Mouse (Mus musculus): ENCODE results near the gene Dennd4b. TPM values are rescaled to one million over a fixed set of nuclear protein-coding genes. Genes with fewer than 3 reads are reported as not detected.

The Dennd4b gene
- polyA plus RNA-seq, 1 experiment from 2014 or later = 4.7 TPM

DNA sequence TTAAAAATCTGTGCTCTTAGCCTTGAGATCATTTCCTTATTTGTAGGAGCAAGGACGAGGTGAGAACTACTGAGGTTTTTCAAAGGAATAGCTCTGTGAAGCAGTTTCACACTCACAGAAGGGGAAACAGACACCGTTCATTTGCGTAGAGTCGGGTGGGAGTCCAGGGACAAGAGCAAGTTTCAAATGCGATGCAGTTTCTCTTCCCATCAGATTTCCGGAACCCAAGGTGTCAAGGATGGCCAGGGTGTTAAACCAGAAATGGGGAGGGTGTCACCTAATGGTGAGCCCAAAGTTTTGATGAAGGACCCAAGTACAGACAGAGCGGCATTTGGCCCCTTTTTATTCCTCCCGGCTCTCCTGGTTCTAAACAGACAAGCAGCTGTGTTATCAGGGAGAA lies 33.9 kb upstream of the Dennd4b start:
- Histone ChIP-seq H3K27ac (ENCODE audit: low read depth, low read length) (no peak overlapping the region), H3K9me3 (ENCODE audit: control insufficient read depth, low read length) (no peaks in the 10 kb centered on the region), H3K36me3 (ENCODE audit: control insufficient read depth, insufficient read depth, low read length) (no peaks in the 10 kb centered on the region), H3K4me3 (ENCODE audit: low read depth, low read length) (peak overlapping the region; percentile 79), H3K4me1 (ENCODE audit: control insufficient read depth, insufficient read depth, low read length) (peaks cover 4% of the 10 kb centered on the region; the same call in 1 of the 2 replicates), H3K27me3 (ENCODE audit: control insufficient read depth, insufficient read depth, low read length) (no peaks in the 10 kb centered on the region), H3K4me2 (ENCODE audit: low read depth) (peak overlapping the region; percentile 81), H3K9ac (ENCODE audit: low read length) (peak overlapping the region; percentile 43)
- no peak for ATAC-seq (ENCODE audit: insufficient read depth, low FRiP score, low TSS enrichment)
- 14% methylated on average over 8 of the region's 8 CpGs for WGBS
- DNase-seq (ENCODE audit: low spot score) = no peak

GRCm38 (mm10) chr3:90231507-90232333 lies 33.3 kb upstream of the Dennd4b start, which contains the start of gene Jtb:
Gene Jtb (plus strand): TSS chr3:90231597.
- peak within 1 kb of the TSS; percentile 81 for H3K4me2 ChIP-seq (ENCODE audit: low read depth)
- H3K9me3 ChIP-seq (ENCODE audit: control insufficient read depth, low read length) = no peaks in the 10 kb centered on the region
- DNase-seq (ENCODE audit: low spot score) = peak; percentile 93
- H3K27ac ChIP-seq (ENCODE audit: low read depth, low read length) = peak within 1 kb of the TSS; percentile 64
- peak; percentile 92 for ATAC-seq (ENCODE audit: insufficient read depth, low FRiP score, low TSS enrichment)
- no peaks in the 10 kb centered on the region for H3K36me3 ChIP-seq (ENCODE audit: control insufficient read depth, insufficient read depth, low read length)
- H3K4me1 ChIP-seq (ENCODE audit: control insufficient read depth, insufficient read depth, low read length) = peaks cover 4% of the 10 kb centered on the region; the same call in 1 of the 2 replicates
- H3K4me3 ChIP-seq (ENCODE audit: low read depth, low read length) = peak within 1 kb of the TSS; percentile 79
- H3K27me3 ChIP-seq (ENCODE audit: control insufficient read depth, insufficient read depth, low read length) = no peaks in the 10 kb centered on the region
- WGBS = under 1% methylated on average over 61 of the region's 61 CpGs
- peak within 1 kb of the TSS; percentile 90 for H3K9ac ChIP-seq (ENCODE audit: low read length)

DNA sequence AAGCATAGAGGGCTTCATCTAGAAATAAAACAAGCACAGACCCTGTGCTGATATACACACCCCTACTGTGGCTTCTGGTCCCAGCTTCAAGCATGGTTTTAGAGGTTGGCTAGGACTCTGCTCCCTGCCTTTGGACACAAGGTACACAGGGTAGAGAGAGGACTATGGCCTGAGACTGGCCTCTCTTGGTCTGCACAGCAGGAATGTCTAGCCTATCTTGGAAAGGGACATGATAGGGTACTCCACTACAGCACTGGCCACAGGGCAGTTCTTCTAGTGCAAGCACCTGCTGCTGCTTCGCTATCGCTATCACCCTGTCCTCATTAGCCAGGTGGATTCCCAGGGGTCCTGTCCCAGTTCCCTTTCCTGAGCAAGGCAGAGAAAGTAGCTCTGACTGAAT lies 23.7 kb upstream of the Dennd4b start:
- H3K27ac ChIP-seq (ENCODE audit: low read depth, low read length) = no peak overlapping the region
- H3K36me3 ChIP-seq (ENCODE audit: control insufficient read depth, insufficient read depth, low read length) = no peaks in the 10 kb centered on the region
- H3K4me1 ChIP-seq (ENCODE audit: control insufficient read depth, insufficient read depth, low read length) = peaks cover 8% of the 10 kb centered on the region
- no peaks in the 10 kb centered on the region for H3K9me3 ChIP-seq (ENCODE audit: control insufficient read depth, low read length)
- H3K9ac ChIP-seq (ENCODE audit: low read length) = no peak overlapping the region
- no peak overlapping the region for H3K4me2 ChIP-seq (ENCODE audit: low read depth)
- no peaks in the 10 kb centered on the region for H3K27me3 ChIP-seq (ENCODE audit: control insufficient read depth, insufficient read depth, low read length)
- DNase-seq (ENCODE audit: low spot score) = no peak
- whole genome bisulfite sequencing = 81% methylated on average over 2 of the region's 2 CpGs
- no peak overlapping the region for H3K4me3 ChIP-seq (ENCODE audit: low read depth, low read length)
- no peak for ATAC-seq (ENCODE audit: insufficient read depth, low FRiP score, low TSS enrichment)

DNA sequence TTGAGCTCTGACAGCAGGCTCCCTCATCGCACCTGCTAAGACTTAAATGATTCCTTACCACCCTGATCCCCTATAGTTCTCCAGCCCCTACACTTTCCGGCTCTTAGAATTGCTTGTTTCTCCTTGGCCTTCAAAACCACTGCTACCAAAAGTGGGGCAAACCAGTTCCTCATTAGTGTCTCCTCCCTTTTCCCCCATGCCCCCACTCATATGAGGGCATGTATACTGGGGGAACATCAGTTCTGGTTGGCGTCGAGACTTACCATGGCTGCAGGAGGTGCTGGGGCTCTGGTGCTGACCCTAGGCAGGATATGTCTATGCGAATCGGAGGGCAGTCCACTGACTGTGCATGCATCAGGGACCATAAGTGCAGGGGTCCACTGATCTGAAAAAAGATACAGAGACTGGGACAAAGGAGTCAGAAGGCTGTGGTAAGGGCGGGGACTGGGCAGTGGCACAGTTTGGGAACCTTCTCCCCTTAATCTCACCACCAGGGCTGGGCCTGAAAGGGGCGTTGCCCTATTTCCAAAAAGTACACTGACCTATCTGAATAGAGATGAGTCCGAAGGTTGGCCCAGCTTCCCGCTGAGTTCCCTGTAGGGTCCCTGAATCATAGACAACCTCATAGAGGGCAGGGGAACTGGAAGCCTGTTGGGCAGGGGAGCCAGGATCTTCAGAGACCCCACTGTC lies 23.2 kb upstream of the Dennd4b start:
- 85% methylated on average over 10 of the region's 10 CpGs for WGBS
- H3K27me3 ChIP-seq (ENCODE audit: control insufficient read depth, insufficient read depth, low read length) = no peaks in the 10 kb centered on the region

DNA sequence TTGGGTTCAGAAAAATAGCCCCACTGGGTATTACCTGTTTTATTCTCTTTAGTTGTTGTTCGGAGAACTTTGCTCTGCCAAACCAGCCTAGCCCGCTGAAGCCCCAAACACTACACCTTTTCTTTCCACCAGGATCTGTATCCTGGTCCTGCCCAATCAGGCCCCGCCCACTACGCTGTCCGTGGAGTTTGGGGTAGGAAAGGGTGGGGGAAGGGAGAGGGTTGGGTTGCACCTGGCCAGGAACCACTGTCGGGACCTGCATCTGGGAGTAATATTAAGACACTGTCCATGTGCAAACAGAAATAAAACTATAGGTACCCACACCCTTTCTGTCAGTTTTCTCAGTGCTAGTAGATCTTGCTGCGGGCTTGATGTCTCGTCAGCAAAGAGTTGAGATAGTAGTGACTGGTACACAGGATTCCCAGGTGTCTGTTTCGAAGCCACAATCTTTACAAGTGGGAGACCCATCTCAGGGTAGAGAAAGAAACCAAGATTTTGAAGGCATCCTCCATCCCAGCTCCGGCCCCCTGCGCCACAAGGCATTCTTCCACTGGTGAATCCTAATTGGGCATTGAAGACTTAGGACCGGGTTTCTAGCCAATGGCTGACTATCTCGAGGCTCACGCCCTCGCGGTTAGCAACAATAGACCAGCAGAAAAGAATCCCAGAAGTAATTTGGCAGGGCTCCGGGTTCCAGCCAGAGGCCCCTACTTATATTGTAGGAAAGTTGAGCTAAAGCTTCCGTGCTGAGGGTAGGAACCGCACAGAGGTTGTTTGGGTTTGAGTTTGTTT lies 21.8 kb upstream of the Dennd4b start, which contains the start of gene Creb3l4:
Creb3l4 (minus strand) TSS at position 529 of the 792 bp plus-strand sequence.
- Histone ChIP-seq H3K27me3 (ENCODE audit: control insufficient read depth, insufficient read depth, low read length) (no peaks in the 10 kb centered on the region), H3K36me3 (ENCODE audit: control insufficient read depth, insufficient read depth, low read length) (no peaks in the 10 kb centered on the region), H3K4me3 (ENCODE audit: low read depth, low read length) (peak within 1 kb of the TSS; percentile 25), H3K4me1 (ENCODE audit: control insufficient read depth, insufficient read depth, low read length) (peaks cover 11% of the 10 kb centered on the region), H3K4me2 (ENCODE audit: low read depth) (peak within 1 kb of the TSS; percentile 81), H3K9me3 (ENCODE audit: control insufficient read depth, low read length) (no peaks in the 10 kb centered on the region), H3K27ac (ENCODE audit: low read depth, low read length) (no peak within 1 kb of the TSS), H3K9ac (ENCODE audit: low read length) (peak within 1 kb of the TSS; percentile 46)
- ATAC-seq (ENCODE audit: insufficient read depth, low FRiP score, low TSS enrichment) (peak; percentile 78), DNase-seq (ENCODE audit: low spot score) (peak; percentile 73)
- 3% methylated on average over 19 of the region's 19 CpGs for WGBS

More for the DNA sequence above, 23.2 kb upstream of the Dennd4b start:
- DNase-seq (ENCODE audit: low spot score) = no peak
- Histone ChIP-seq H3K9ac (ENCODE audit: low read length) (no peak overlapping the region), H3K4me2 (ENCODE audit: low read depth) (no peak overlapping the region), H3K4me1 (ENCODE audit: control insufficient read depth, insufficient read depth, low read length) (peaks cover 8% of the 10 kb centered on the region), H3K9me3 (ENCODE audit: control insufficient read depth, low read length) (no peaks in the 10 kb centered on the region), H3K4me3 (ENCODE audit: low read depth, low read length) (no peak overlapping the region), H3K27ac (ENCODE audit: low read depth, low read length) (no peak overlapping the region), H3K36me3 (ENCODE audit: control insufficient read depth, insufficient read depth, low read length) (no peaks in the 10 kb centered on the region)
- ATAC-seq (ENCODE audit: insufficient read depth, low FRiP score, low TSS enrichment) = no peak

GRCm38 (mm10) chr3:90245406-90245805 lies 19.6 kb upstream of the Dennd4b start:
- H3K4me1 ChIP-seq (ENCODE audit: control insufficient read depth, insufficient read depth, low read length) = peaks cover 14% of the 10 kb centered on the region
- no peaks in the 10 kb centered on the region for H3K27me3 ChIP-seq (ENCODE audit: control insufficient read depth, insufficient read depth, low read length)
- H3K27ac ChIP-seq (ENCODE audit: low read depth, low read length) = no peak overlapping the region
- 82% methylated on average over 2 of the region's 2 CpGs for WGBS
- H3K9me3 ChIP-seq (ENCODE audit: control insufficient read depth, low read length) = no peaks in the 10 kb centered on the region
- ATAC-seq (ENCODE audit: insufficient read depth, low FRiP score, low TSS enrichment) (no peak), DNase-seq (ENCODE audit: low spot score) (no peak)
- H3K4me2 ChIP-seq (ENCODE audit: low read depth) = no peak overlapping the region
- no peak overlapping the region for H3K4me3 ChIP-seq (ENCODE audit: low read depth, low read length)
- no peaks in the 10 kb centered on the region for H3K36me3 ChIP-seq (ENCODE audit: control insufficient read depth, insufficient read depth, low read length)
- H3K9ac ChIP-seq (ENCODE audit: low read length) = no peak overlapping the region

DNA sequence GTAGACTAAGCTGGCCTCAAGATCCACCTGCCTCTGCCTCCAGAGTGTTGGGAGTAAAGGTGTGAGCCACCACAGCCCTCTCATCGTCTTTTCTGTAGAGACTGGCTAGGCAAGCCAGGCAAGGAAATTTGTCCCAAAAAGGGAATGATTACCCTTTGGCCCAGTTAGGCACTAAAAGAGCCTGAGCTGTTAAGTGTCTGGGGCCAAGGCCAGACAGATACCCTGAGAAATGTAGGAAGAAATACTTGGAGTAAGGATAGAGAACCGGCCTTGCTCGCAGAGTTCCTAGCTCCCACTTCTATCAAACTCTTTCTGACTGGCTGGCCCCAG lies 17.4 kb upstream of the Dennd4b start:
- peaks cover 13% of the 10 kb centered on the region for H3K4me1 ChIP-seq (ENCODE audit: control insufficient read depth, insufficient read depth, low read length)
- H3K36me3 ChIP-seq (ENCODE audit: control insufficient read depth, insufficient read depth, low read length) = peaks cover 2% of the 10 kb centered on the region; the same call in 1 of the 2 replicates
- H3K27me3 ChIP-seq (ENCODE audit: control insufficient read depth, insufficient read depth, low read length) = no peaks in the 10 kb centered on the region
- ATAC-seq (ENCODE audit: insufficient read depth, low FRiP score, low TSS enrichment) (peak; percentile 19), DNase-seq (ENCODE audit: low spot score) (no peak)
- WGBS = under 1% methylated on average over 3 of the region's 3 CpGs
- no peaks in the 10 kb centered on the region for H3K9me3 ChIP-seq (ENCODE audit: control insufficient read depth, low read length)
- peak overlapping the region; percentile 79 for H3K27ac ChIP-seq (ENCODE audit: low read depth, low read length)
- peak overlapping the region; percentile 44 for H3K4me3 ChIP-seq (ENCODE audit: low read depth, low read length)
- peak overlapping the region; percentile 76 for H3K4me2 ChIP-seq (ENCODE audit: low read depth)
- peak overlapping the region; percentile 54 for H3K9ac ChIP-seq (ENCODE audit: low read length)

DNA sequence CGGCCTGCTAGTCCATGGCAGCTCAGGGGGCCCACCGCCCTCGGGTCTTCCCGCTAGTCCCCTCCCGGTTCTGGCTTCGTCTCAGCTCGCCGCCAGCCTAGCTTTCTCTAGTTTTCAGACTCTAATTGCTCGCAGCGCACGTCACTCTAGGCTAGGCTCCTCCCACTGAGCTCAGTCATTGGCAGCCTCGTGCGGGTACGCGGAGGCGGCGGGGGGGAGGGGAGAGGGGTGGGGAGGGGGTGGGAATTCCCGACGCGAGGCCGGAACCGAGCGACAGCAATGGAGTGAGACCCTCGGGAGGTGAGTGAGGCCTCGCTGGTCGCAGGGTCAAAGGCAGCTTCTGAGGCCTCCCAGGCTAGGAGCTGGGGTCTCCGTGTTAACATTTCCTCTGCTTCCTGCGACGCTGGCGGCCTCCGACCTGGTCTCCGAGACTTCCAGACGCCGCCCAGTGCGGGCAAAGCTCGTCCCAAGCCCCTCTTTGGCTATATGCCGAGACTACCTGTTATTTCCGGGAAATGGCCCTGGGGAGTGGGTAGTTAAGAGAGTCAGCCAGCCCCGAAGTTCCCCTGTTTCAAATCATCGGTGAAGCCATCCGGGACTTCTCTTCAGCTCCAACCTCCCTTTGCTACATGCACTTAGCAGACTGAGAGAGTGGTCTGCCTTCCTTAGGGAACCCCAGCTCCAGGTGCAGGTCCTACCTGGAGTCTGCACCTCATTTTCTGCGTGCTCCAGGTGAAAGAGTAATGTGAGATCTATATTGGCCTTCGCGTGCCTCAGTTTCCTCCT lies 16.8 kb upstream of the Dennd4b start, which contains the start of gene Slc39a1:
Slc39a1 (plus strand) TSS at position 213 of the 786 bp plus-strand sequence.
- DNase-seq (ENCODE audit: low spot score) = peak; percentile 93
- H3K4me3 ChIP-seq (ENCODE audit: low read depth, low read length) = peak within 1 kb of the TSS; percentile 44
- whole genome bisulfite sequencing = under 1% methylated on average over 44 of the region's 44 CpGs
- peak within 1 kb of the TSS; percentile 79 for H3K27ac ChIP-seq (ENCODE audit: low read depth, low read length)
- H3K4me1 ChIP-seq (ENCODE audit: control insufficient read depth, insufficient read depth, low read length) = peaks cover 8% of the 10 kb centered on the region; the same call in 1 of the 2 replicates
- H3K36me3 ChIP-seq (ENCODE audit: control insufficient read depth, insufficient read depth, low read length) = peaks cover 2% of the 10 kb centered on the region; the same call in 1 of the 2 replicates
- H3K27me3 ChIP-seq (ENCODE audit: control insufficient read depth, insufficient read depth, low read length) = no peaks in the 10 kb centered on the region
- ATAC-seq (ENCODE audit: insufficient read depth, low FRiP score, low TSS enrichment) = peak; percentile 93
- peak within 1 kb of the TSS; percentile 76 for H3K4me2 ChIP-seq (ENCODE audit: low read depth)
- no peaks in the 10 kb centered on the region for H3K9me3 ChIP-seq (ENCODE audit: control insufficient read depth, low read length)
- peak within 1 kb of the TSS; percentile 54 for H3K9ac ChIP-seq (ENCODE audit: low read length)
